Mouse (Mus musculus): ENCODE results near the gene Ppp1r13b. TPM values are rescaled to one million over a fixed set of nuclear protein-coding genes. Genes with fewer than 3 reads are reported as not detected.
A peak's percentile ranks its signal among the peaks of the same experiment; 100 is the strongest.

Gene Ppp1r13b
- polyA plus RNA-seq, 1 experiment, result 18.8 TPM

GRCm38 (mm10) chr12:111888303-111888864 is 19.5 kb downstream of the Ppp1r13b start:
- WGBS, result 58% methylated on average over 4 of the region's 4 CpGs
- DNase-seq (ENCODE audit: low read depth, low spot score), result no peak

GRCm38 (mm10) chr12:111887005-111887404 is 20.9 kb downstream of the Ppp1r13b start:
- WGBS, result 100% methylated on average over 1 of the region's 1 CpGs

GRCm38 (mm10) chr12:111882852-111883251 is 25.1 kb downstream of the Ppp1r13b start:
- no peak for DNase-seq (ENCODE audit: low read depth, low spot score)
- WGBS, result 26% methylated on average over 4 of the region's 4 CpGs

More at GRCm38 (mm10) chr12:111887005-111887404, 20.9 kb downstream of the Ppp1r13b start:
- DNase-seq (ENCODE audit: low read depth, low spot score), result no peak

GRCm38 (mm10) chr12:111882022-111882421 is 25.9 kb downstream of the Ppp1r13b start:
- 52% methylated on average over 3 of the region's 3 CpGs for WGBS
- no peak for DNase-seq (ENCODE audit: low read depth, low spot score)

- WGBS, result 11% methylated on average over 3 of the region's 3 CpGs
- DNase-seq (ENCODE audit: low read depth, low spot score), result peak; percentile 85
Measured at GRCm38 (mm10) chr12:111878213-111878612, 29.7 kb downstream of the Ppp1r13b start.

- 88% methylated on average over 3 of the region's 3 CpGs for WGBS
- DNase-seq (ENCODE audit: low read depth, low spot score), result no peak
Measured at GRCm38 (mm10) chr12:111875499-111875898, 32.4 kb downstream of the Ppp1r13b start.

GRCm38 (mm10) chr12:111874601-111875140 is 33.2 kb downstream of the Ppp1r13b start:
- WGBS, result 88% methylated on average over 1 of the region's 1 CpGs

GRCm38 (mm10) chr12:111872079-111872478 is 35.8 kb downstream of the Ppp1r13b start:
- WGBS, result 82% methylated on average over 5 of the region's 5 CpGs
- no peak for DNase-seq (ENCODE audit: low read depth, low spot score)

More at GRCm38 (mm10) chr12:111874601-111875140, 33.2 kb downstream of the Ppp1r13b start:
- no peak for DNase-seq (ENCODE audit: low read depth, low spot score)

GRCm38 (mm10) chr12:111870811-111871210 is 37.1 kb downstream of the Ppp1r13b start:
- 94% methylated on average over 7 of the region's 7 CpGs for WGBS
- DNase-seq (ENCODE audit: low read depth, low spot score), result no peak

GRCm38 (mm10) chr12:111869806-111870205 is 38.1 kb downstream of the Ppp1r13b start:
- 85% methylated on average over 1 of the region's 1 CpGs for WGBS
- DNase-seq (ENCODE audit: low read depth, low spot score), result no peak

- DNase-seq (ENCODE audit: low read depth, low spot score), result no peak
- 95% methylated on average over 4 of the region's 4 CpGs for WGBS
Measured at GRCm38 (mm10) chr12:111864206-111864824, 43.6 kb downstream of the Ppp1r13b start.

- 89% methylated on average over 2 of the region's 2 CpGs for WGBS
- DNase-seq (ENCODE audit: low read depth, low spot score), result no peak
Measured at GRCm38 (mm10) chr12:111855448-111855847, 52.5 kb downstream of the Ppp1r13b start.

- 29% methylated on average over 4 of the region's 4 CpGs for WGBS
- no peak for DNase-seq (ENCODE audit: low read depth, low spot score)
Measured at GRCm38 (mm10) chr12:111853546-111853945, 54.4 kb downstream of the Ppp1r13b start.

GRCm38 (mm10) chr12:111853011-111853436 is 54.9 kb downstream of the Ppp1r13b start:
- 9% methylated on average over 10 of the region's 10 CpGs for WGBS
- peak; percentile 18 for DNase-seq (ENCODE audit: low read depth, low spot score)

- DNase-seq (ENCODE audit: low read depth, low spot score), result no peak
- 72% methylated on average over 5 of the region's 5 CpGs for WGBS
Measured at GRCm38 (mm10) chr12:111851745-111852144, 56.2 kb downstream of the Ppp1r13b start.

- WGBS, result 63% methylated on average over 2 of the region's 2 CpGs
- DNase-seq (ENCODE audit: low read depth, low spot score), result no peak
Measured at GRCm38 (mm10) chr12:111851235-111851634, 56.7 kb downstream of the Ppp1r13b start.

GRCm38 (mm10) chr12:111848300-111848798 is 59.6 kb downstream of the Ppp1r13b start:
- no peak for DNase-seq (ENCODE audit: low read depth, low spot score)
- 69% methylated on average over 9 of the region's 9 CpGs for WGBS

GRCm38 (mm10) chr12:111846815-111847214 is 61.1 kb downstream of the Ppp1r13b start:
- WGBS, result 78% methylated on average over 10 of the region's 10 CpGs
- DNase-seq (ENCODE audit: low read depth, low spot score), result no peak

GRCm38 (mm10) chr12:111845953-111846352 is 62.0 kb downstream of the Ppp1r13b start:
- 86% methylated on average over 4 of the region's 4 CpGs for WGBS
- DNase-seq (ENCODE audit: low read depth, low spot score), result no peak

- 42% methylated on average over 2 of the region's 2 CpGs for WGBS
- no peak for DNase-seq (ENCODE audit: low read depth, low spot score)
Measured at GRCm38 (mm10) chr12:111843470-111843869, 64.4 kb downstream of the Ppp1r13b start.
